Mouse (Mus musculus): ENCODE measurements around the gene Fkbp11. TPM values are rescaled to one million over a fixed set of nuclear protein-coding genes. Genes with fewer than 3 reads are reported as not detected.

Gene Fkbp11
- polyA plus RNA-seq, 1 experiment from 2014 or later = 7.2 TPM

GRCm38 (mm10) chr15:98714230-98714652 lies 13.8 kb downstream of the Fkbp11 start:
- no peaks in the 10 kb centered on the region for H3K4me1 ChIP-seq (replicated peaks; ENCODE audit: control insufficient read depth, insufficient read depth, low read length)
- no peak overlapping the region for H3K4me3 ChIP-seq (replicated peaks; ENCODE audit: low read length)
- DNase-seq (ENCODE audit: low spot score) = no peak
- ATAC-seq (ENCODE audit: low FRiP score) = no peak
- no peak overlapping the region for H3K9ac ChIP-seq
- 0 out of 2 replicates have a peak, but pooled peaks cover 3% of the 10 kb centered on the region for H3K27me3 ChIP-seq (ENCODE audit: control insufficient read depth, insufficient read depth, low read length)
- H3K4me2 ChIP-seq (replicated peaks) = no peak overlapping the region
- no peaks in the 10 kb centered on the region for H3K36me3 ChIP-seq (replicated peaks; ENCODE audit: control insufficient read depth, insufficient read depth)
- 79% methylated on average over 4 of the region's 5 CpGs for WGBS
- H3K9me3 ChIP-seq (ENCODE audit: control insufficient read depth, low read length) = no peaks in the 10 kb centered on the region
- no peak overlapping the region for H3K27ac ChIP-seq

- Histone ChIP-seq H3K27me3 (ENCODE audit: control insufficient read depth, insufficient read depth, low read length) (0 out of 2 replicates have a peak, but pooled peaks cover 3% of the 10 kb centered on the region), H3K9me3 (ENCODE audit: control insufficient read depth, low read length) (no peaks in the 10 kb centered on the region), H3K4me1 (replicated peaks; ENCODE audit: control insufficient read depth, insufficient read depth, low read length) (no peaks in the 10 kb centered on the region), H3K36me3 (replicated peaks; ENCODE audit: control insufficient read depth, insufficient read depth) (no peaks in the 10 kb centered on the region), H3K4me2 (replicated peaks) (no peak overlapping the region), H3K27ac (no peak overlapping the region), H3K9ac (no peak overlapping the region), H3K4me3 (replicated peaks; ENCODE audit: low read length) (no peak overlapping the region)
- 21% methylated on average over 9 of the region's 9 CpGs for WGBS
- DNase-seq (ENCODE audit: low spot score) = peak; percentile 63
- ATAC-seq (ENCODE audit: low FRiP score) = no peak
These were observed 17.6 kb downstream of the Fkbp11 start for GRCm38 (mm10) chr15:98710442-98710841.

- Histone ChIP-seq H3K4me2 (replicated peaks) (peak within 1 kb of the TSS; percentile 58), H3K9me3 (ENCODE audit: control insufficient read depth, low read length) (no peaks in the 10 kb centered on the region), H3K27ac (no peak within 1 kb of the TSS), H3K27me3 (ENCODE audit: control insufficient read depth, insufficient read depth, low read length) (peaks cover 3% of the 10 kb centered on the region; the same call in 1 of the 2 replicates), H3K9ac (peak within 1 kb of the TSS; percentile 49), H3K36me3 (replicated peaks; ENCODE audit: control insufficient read depth, insufficient read depth) (no peaks in the 10 kb centered on the region), H3K4me1 (replicated peaks; ENCODE audit: control insufficient read depth, insufficient read depth, low read length) (no peaks in the 10 kb centered on the region), H3K4me3 (replicated peaks; ENCODE audit: low read length) (peak within 1 kb of the TSS; percentile 37)
- ATAC-seq (ENCODE audit: low FRiP score) (peak; percentile 69), DNase-seq (ENCODE audit: low spot score) (peak; percentile 86)
- 21% methylated on average over 16 of the region's 16 CpGs for WGBS
These were observed 20.1 kb downstream of the Fkbp11 start, which contains the start of gene Ccdc65 for GRCm38 (mm10) chr15:98707766-98708372. Gene Ccdc65, plus strand, starts transcription at chr15:98708207.

GRCm38 (mm10) chr15:98704312-98704711 lies 23.7 kb downstream of the Fkbp11 start:
- 70% methylated on average over 9 of the region's 9 CpGs for WGBS

GRCm38 (mm10) chr15:98699190-98700105 lies 28.6 kb downstream of the Fkbp11 start:
- peak overlapping the region; percentile 69; the same call in 1 of the 2 replicates for H3K27ac ChIP-seq
- peak overlapping the region; percentile 74 for H3K4me2 ChIP-seq (replicated peaks)
- peaks cover 12% of the 10 kb centered on the region for H3K4me1 ChIP-seq (replicated peaks; ENCODE audit: control insufficient read depth, insufficient read depth, low read length)
- peak overlapping the region; percentile 55 for H3K9ac ChIP-seq
- DNase-seq (ENCODE audit: low spot score) = peak; percentile 84
- ATAC-seq (ENCODE audit: low FRiP score) = peak; percentile 89
- H3K27me3 ChIP-seq (ENCODE audit: control insufficient read depth, insufficient read depth, low read length) = peaks cover 21% of the 10 kb centered on the region
- 3% methylated on average over 40 of the region's 40 CpGs for WGBS
- peak overlapping the region; percentile 36 for H3K4me3 ChIP-seq (replicated peaks; ENCODE audit: low read length)
- no peaks in the 10 kb centered on the region for H3K36me3 ChIP-seq (replicated peaks; ENCODE audit: control insufficient read depth, insufficient read depth)
- no peaks in the 10 kb centered on the region for H3K9me3 ChIP-seq (ENCODE audit: control insufficient read depth, low read length)

More at GRCm38 (mm10) chr15:98704312-98704711, 23.7 kb downstream of the Fkbp11 start:
- Histone ChIP-seq H3K27ac (no peak overlapping the region), H3K4me1 (replicated peaks; ENCODE audit: control insufficient read depth, insufficient read depth, low read length) (peaks cover 10% of the 10 kb centered on the region), H3K27me3 (ENCODE audit: control insufficient read depth, insufficient read depth, low read length) (peaks cover 21% of the 10 kb centered on the region), H3K4me3 (replicated peaks; ENCODE audit: low read length) (no peak overlapping the region), H3K36me3 (replicated peaks; ENCODE audit: control insufficient read depth, insufficient read depth) (no peaks in the 10 kb centered on the region), H3K4me2 (replicated peaks) (no peak overlapping the region), H3K9ac (no peak overlapping the region), H3K9me3 (ENCODE audit: control insufficient read depth, low read length) (no peaks in the 10 kb centered on the region)
- DNase-seq (ENCODE audit: low spot score) = no peak
- ATAC-seq (ENCODE audit: low FRiP score) = no peak

- Histone ChIP-seq H3K4me3 (replicated peaks; ENCODE audit: low read length) (no peak overlapping the region), H3K27ac (no peak overlapping the region), H3K9me3 (ENCODE audit: control insufficient read depth, low read length) (no peaks in the 10 kb centered on the region), H3K27me3 (ENCODE audit: control insufficient read depth, insufficient read depth, low read length) (peaks cover 8% of the 10 kb centered on the region), H3K9ac (no peak overlapping the region), H3K4me2 (replicated peaks) (no peak overlapping the region), H3K4me1 (replicated peaks; ENCODE audit: control insufficient read depth, insufficient read depth, low read length) (peaks cover 22% of the 10 kb centered on the region), H3K36me3 (replicated peaks; ENCODE audit: control insufficient read depth, insufficient read depth) (no peaks in the 10 kb centered on the region)
- 55% methylated on average over 8 of the region's 8 CpGs for WGBS
- DNase-seq (ENCODE audit: low spot score) (no peak), ATAC-seq (ENCODE audit: low FRiP score) (no peak)
These were observed 31.8 kb downstream of the Fkbp11 start for GRCm38 (mm10) chr15:98696216-98696615.

- H3K27me3 ChIP-seq (ENCODE audit: control insufficient read depth, insufficient read depth, low read length) = peaks cover 3% of the 10 kb centered on the region
- no peak overlapping the region for H3K9ac ChIP-seq
- H3K4me3 ChIP-seq (replicated peaks; ENCODE audit: low read length) = no peak overlapping the region
- 51% methylated on average over 9 of the region's 9 CpGs for WGBS
- DNase-seq (ENCODE audit: low spot score) (no peak), ATAC-seq (ENCODE audit: low FRiP score) (no peak)
- no peak overlapping the region for H3K4me2 ChIP-seq (replicated peaks)
- peaks cover 27% of the 10 kb centered on the region for H3K4me1 ChIP-seq (replicated peaks; ENCODE audit: control insufficient read depth, insufficient read depth, low read length)
- no peaks in the 10 kb centered on the region for H3K9me3 ChIP-seq (ENCODE audit: control insufficient read depth, low read length)
- H3K36me3 ChIP-seq (replicated peaks; ENCODE audit: control insufficient read depth, insufficient read depth) = no peaks in the 10 kb centered on the region
- H3K27ac ChIP-seq = no peak overlapping the region
These were observed 32.3 kb downstream of the Fkbp11 start for GRCm38 (mm10) chr15:98695726-98696125.

DNA sequence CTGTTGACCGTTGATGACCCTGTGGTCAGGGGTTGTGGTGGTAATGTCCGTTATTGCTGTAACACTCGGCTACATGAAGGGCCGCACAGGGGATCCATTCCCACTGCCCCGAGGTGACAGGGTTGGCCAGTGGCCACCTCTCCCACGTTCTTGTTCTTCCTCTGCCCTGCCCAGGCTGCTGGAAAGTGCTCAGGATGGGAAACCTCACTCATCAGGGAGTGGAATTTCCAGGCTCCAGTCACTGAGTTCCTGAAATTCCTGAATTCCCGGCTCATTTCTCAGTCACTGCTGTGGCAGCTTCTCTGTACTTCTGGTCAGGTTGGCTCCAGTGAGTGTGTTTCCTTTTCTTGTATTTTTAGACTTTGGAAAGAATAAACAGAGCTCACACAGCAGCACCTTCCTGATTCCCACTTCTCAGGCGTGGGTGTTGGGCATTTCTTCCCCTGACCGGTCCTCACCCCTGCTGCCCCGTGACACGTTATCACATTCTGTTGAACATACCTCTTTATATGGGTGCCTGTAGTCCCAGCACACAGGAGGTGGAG lies 35.8 kb downstream of the Fkbp11 start:
- H3K36me3 ChIP-seq (replicated peaks; ENCODE audit: control insufficient read depth, insufficient read depth) = no peaks in the 10 kb centered on the region
- no peak overlapping the region for H3K4me3 ChIP-seq (replicated peaks; ENCODE audit: low read length)
- ATAC-seq (ENCODE audit: low FRiP score) (no peak), DNase-seq (ENCODE audit: low spot score) (no peak)
- 51% methylated on average over 11 of the region's 11 CpGs for WGBS
- no peak overlapping the region for H3K9ac ChIP-seq
- no peaks in the 10 kb centered on the region for H3K27me3 ChIP-seq (ENCODE audit: control insufficient read depth, insufficient read depth, low read length)
- peaks cover 16% of the 10 kb centered on the region for H3K4me1 ChIP-seq (replicated peaks; ENCODE audit: control insufficient read depth, insufficient read depth, low read length)
- H3K4me2 ChIP-seq (replicated peaks) = no peak overlapping the region
- H3K9me3 ChIP-seq (ENCODE audit: control insufficient read depth, low read length) = no peaks in the 10 kb centered on the region
- H3K27ac ChIP-seq = no peak overlapping the region
